Mouse (Mus musculus) myocyte (in vitro differentiated cells): Measurements from ENCODE around the gene Pan3. TPM values are rescaled to one million over a fixed set of nuclear protein-coding genes. Genes with fewer than 3 reads are reported as not detected.

Source experiments
- H3K27me3 ChIP-seq: one replicate; pipeline ENCODE4 v1.6.1; 2011; ENCODE audit not compliant: control insufficient read depth, insufficient read depth, insufficient read length
- H3K36me3 ChIP-seq: one replicate; pipeline ENCODE4 v1.6.1; 2011; ENCODE audit not compliant: control insufficient read depth, insufficient read depth
- H3K4me2 ChIP-seq: one replicate; pipeline ENCODE4 v1.6.1; 2011; ENCODE audit warnings: low read depth, control low read depth
- H3K4me3 ChIP-seq: one replicate; pipeline ENCODE4 v1.5.1; 2011; ENCODE audit warnings: mild to moderate bottlenecking, control low read depth, moderate library complexity
- H3K79me2 ChIP-seq: one replicate; pipeline ENCODE4 v1.6.1; 2011; ENCODE audit not compliant: control insufficient read depth, insufficient read depth
- H3ac ChIP-seq: one replicate; pipeline ENCODE4 v1.6.1; 2011; ENCODE audit not compliant: control insufficient read depth, insufficient read length
- CEBPB ChIP-seq: IDR thresholded peaks from 2 replicates; pipeline ENCODE4 v1.6.1; 2011; ENCODE audit warnings: mild to moderate bottlenecking, moderate library complexity; ENCODE audit not compliant: poor library complexity, insufficient read depth, severe bottlenecking
- E2F4 ChIP-seq: IDR thresholded peaks from one replicate; pipeline ENCODE4 v1.6.1; 2011; ENCODE audit warnings: mild to moderate bottlenecking, control low read depth, moderate library complexity; ENCODE audit not compliant: insufficient read depth
- MAX ChIP-seq: IDR thresholded peaks from one replicate; pipeline ENCODE4 v1.6.1; 2011; ENCODE audit warnings: low read depth, mild to moderate bottlenecking, control low read depth
- MYOD1 ChIP-seq, 3 experiments: IDR thresholded peaks; one replicate each; pipeline ENCODE4 v1.6.1; 2011; ENCODE audit warnings: control low read depth in 2 of 3, low read depth in 2 of 3, mild to moderate bottlenecking in 2 of 3, moderate library complexity in 1 of 3; ENCODE audit not compliant: insufficient read length in 2 of 3, control insufficient read depth in 1 of 3
- MYOG ChIP-seq, 3 experiments: IDR thresholded peaks; one replicate each; pipeline ENCODE4 v1.6.1; 2011; ENCODE audit warnings: control low read depth in 2 of 3, low read depth in 2 of 3, mild to moderate bottlenecking in 2 of 3; ENCODE audit not compliant: insufficient read length in 2 of 3, control insufficient read depth in 1 of 3, insufficient read depth in 1 of 3
- POLR2A ChIP-seq: IDR thresholded peaks from one replicate; pipeline ENCODE4 v1.6.1; 2011; ENCODE audit warnings: low read depth, mild to moderate bottlenecking, control low read depth, moderate library complexity; ENCODE audit not compliant: insufficient read length
- POLR2AphosphoS2 ChIP-seq: IDR thresholded peaks from one replicate; pipeline ENCODE4 v1.6.1; 2011; ENCODE audit warnings: low read depth, control low read depth; ENCODE audit not compliant: insufficient read length
- REST ChIP-seq: IDR thresholded peaks from one replicate; pipeline ENCODE4 v1.6.1; 2011; ENCODE audit warnings: mild to moderate bottlenecking, control low read depth, moderate library complexity; ENCODE audit not compliant: insufficient read depth, insufficient read length
- SRF ChIP-seq: IDR thresholded peaks from one replicate; pipeline ENCODE4 v1.6.1; 2011; ENCODE audit warnings: low read depth; ENCODE audit not compliant: control insufficient read depth, insufficient read length
- TCF12 ChIP-seq: IDR thresholded peaks from one replicate; pipeline ENCODE4 v1.6.1; 2011; ENCODE audit warnings: mild to moderate bottlenecking, control low read depth; ENCODE audit not compliant: poor library complexity, insufficient read depth, severe bottlenecking
- TCF3 ChIP-seq: IDR thresholded peaks from one replicate; pipeline ENCODE4 v1.6.1; 2011; ENCODE audit warnings: low read depth, control low read depth; ENCODE audit not compliant: insufficient read length
- USF1 ChIP-seq: IDR thresholded peaks from one replicate; pipeline ENCODE4 v1.6.1; 2011; ENCODE audit warnings: low read depth, mild to moderate bottlenecking, control low read depth, moderate library complexity
- polyA plus RNA-seq: library from polyadenylated mRNA; unstranded; fragments of >200 nt; fragmentation: generic; extraction: Trizol; gene quantifications from one replicate; pipeline ENCODE4 v1.2.1, GENCODE M21; 2012; ENCODE audit warnings: missing spikeins

The Pan3 gene
- polyA plus RNA-seq, 1 experiment: 10.9 TPM

DNA sequence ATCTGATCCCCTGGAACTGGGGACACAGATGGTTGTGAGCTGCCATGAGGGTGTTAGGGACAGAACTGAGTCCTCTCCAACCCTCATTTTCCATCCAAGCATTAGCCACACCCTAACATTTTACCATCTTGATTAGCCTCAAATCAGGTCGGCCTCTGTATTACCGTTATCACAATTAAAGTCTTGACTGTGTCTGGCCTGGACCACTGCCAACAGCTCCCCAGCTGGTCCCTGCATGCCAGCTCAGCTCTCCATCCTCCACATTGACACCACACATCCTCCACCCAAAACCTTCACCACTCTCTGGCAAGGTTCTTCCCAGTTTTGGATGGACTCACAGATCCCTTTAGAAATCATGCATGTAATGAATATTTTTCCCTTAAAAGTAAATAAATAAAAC is 39.2 kb upstream of the Pan3 start:
- H3K79me2 ChIP-seq: no peaks in the 10 kb centered on the region
- no peak overlapping the region for H3K4me2 ChIP-seq
- H3K36me3 ChIP-seq: no peaks in the 10 kb centered on the region
- H3K27me3 ChIP-seq: no peaks in the 10 kb centered on the region
- TF ChIP-seq MYOG (IDR thresholded peaks at IDR 0.05; ENCODE audit: control insufficient read depth in 1 of 3, insufficient read depth in 1 of 3, insufficient read length in 2 of 3, low read depth in 2 of 3): no peak
- no peak for TF ChIP-seq POLR2AphosphoS2
- no peak for TF ChIP-seq POLR2A
- TF ChIP-seq USF1: no peak
- no peak for TF ChIP-seq MYOD1 (IDR thresholded peaks at IDR 0.05; ENCODE audit: control insufficient read depth in 1 of 3, insufficient read length in 2 of 3, low read depth in 2 of 3)
- no peak for TF ChIP-seq CEBPB
- TF ChIP-seq SRF: no peak
- TF ChIP-seq MAX: no peak
- TF ChIP-seq E2F4: no peak
- TF ChIP-seq TCF3: no peak
- TF ChIP-seq TCF12: no peak
- no peak for TF ChIP-seq REST
- H3ac ChIP-seq: no peak overlapping the region
- H3K4me3 ChIP-seq: no peak overlapping the region

DNA sequence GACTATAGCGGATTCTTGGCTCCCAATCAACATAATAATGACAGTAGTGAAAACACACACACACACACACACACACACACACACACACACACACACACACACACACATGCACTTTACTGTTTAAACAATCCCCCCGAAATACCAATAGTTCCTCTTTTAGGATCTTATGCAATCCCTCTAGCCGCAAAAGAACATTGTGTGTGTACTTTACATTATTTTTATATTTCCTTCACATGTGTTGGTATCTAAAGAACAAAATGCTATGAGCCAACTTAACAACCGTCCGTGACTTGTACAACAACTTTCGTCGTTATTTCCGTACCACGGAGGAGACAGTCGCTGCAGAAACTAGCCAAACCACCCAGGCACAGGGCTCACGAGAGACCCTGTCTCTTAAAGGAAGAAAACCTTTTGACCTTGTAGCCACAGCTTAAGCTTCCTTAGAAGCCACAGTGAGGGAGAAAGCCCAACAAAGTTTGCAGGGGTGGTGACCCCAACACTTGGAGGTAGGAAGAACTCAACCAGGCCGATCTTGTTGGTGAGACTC is 37.2 kb upstream of the Pan3 start:
- no peak for TF ChIP-seq POLR2AphosphoS2
- no peak for TF ChIP-seq MYOD1 (IDR thresholded peaks at IDR 0.05; ENCODE audit: control insufficient read depth in 1 of 3, insufficient read length in 2 of 3, low read depth in 2 of 3)
- no peak for TF ChIP-seq SRF
- no peak for TF ChIP-seq E2F4
- no peak for TF ChIP-seq MAX
- TF ChIP-seq CEBPB: no peak
- no peak for TF ChIP-seq TCF3
- TF ChIP-seq USF1: no peak
- no peak for TF ChIP-seq TCF12
- TF ChIP-seq REST: no peak
- TF ChIP-seq MYOG (IDR thresholded peaks at IDR 0.05; ENCODE audit: control insufficient read depth in 1 of 3, insufficient read depth in 1 of 3, insufficient read length in 2 of 3, low read depth in 2 of 3): no peak
- no peak for TF ChIP-seq POLR2A
- no peak overlapping the region for H3ac ChIP-seq
- H3K4me2 ChIP-seq: no peak overlapping the region
- H3K79me2 ChIP-seq: no peaks in the 10 kb centered on the region
- H3K36me3 ChIP-seq: no peaks in the 10 kb centered on the region
- no peak overlapping the region for H3K4me3 ChIP-seq
- H3K27me3 ChIP-seq: no peaks in the 10 kb centered on the region

DNA sequence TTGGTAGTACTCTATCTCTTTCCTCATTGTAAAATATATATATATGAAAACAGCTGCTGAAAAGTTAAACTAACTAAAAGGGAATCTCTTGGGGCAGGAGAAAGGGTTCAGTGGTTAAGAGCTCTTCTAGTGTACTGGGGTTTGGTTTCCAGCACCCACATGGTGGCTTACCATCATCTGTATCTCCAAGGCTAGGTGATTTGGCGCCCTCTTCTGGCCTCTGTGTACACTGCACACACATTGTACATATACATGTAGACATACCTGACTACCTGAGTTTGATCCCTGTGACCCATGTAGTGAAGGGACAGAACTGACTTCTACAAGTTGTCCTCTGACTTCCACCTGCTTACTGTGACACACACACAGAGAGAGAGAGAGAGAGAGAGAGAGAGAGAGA is 34.9 kb upstream of the Pan3 start:
- TF ChIP-seq MYOG (IDR thresholded peaks at IDR 0.05; ENCODE audit: control insufficient read depth in 1 of 3, insufficient read depth in 1 of 3, insufficient read length in 2 of 3, low read depth in 2 of 3) (no peak), CEBPB (no peak), POLR2AphosphoS2 (no peak), MYOD1 (IDR thresholded peaks at IDR 0.05; ENCODE audit: control insufficient read depth in 1 of 3, insufficient read length in 2 of 3, low read depth in 2 of 3) (no peak), E2F4 (no peak), REST (no peak), TCF3 (no peak)
- no peaks in the 10 kb centered on the region for H3K36me3 ChIP-seq
- H3K79me2 ChIP-seq: no peaks in the 10 kb centered on the region
- no peak overlapping the region for H3ac ChIP-seq
- H3K27me3 ChIP-seq: peaks cover 4% of the 10 kb centered on the region
- no peak overlapping the region for H3K4me2 ChIP-seq
- H3K4me3 ChIP-seq: no peak overlapping the region

DNA sequence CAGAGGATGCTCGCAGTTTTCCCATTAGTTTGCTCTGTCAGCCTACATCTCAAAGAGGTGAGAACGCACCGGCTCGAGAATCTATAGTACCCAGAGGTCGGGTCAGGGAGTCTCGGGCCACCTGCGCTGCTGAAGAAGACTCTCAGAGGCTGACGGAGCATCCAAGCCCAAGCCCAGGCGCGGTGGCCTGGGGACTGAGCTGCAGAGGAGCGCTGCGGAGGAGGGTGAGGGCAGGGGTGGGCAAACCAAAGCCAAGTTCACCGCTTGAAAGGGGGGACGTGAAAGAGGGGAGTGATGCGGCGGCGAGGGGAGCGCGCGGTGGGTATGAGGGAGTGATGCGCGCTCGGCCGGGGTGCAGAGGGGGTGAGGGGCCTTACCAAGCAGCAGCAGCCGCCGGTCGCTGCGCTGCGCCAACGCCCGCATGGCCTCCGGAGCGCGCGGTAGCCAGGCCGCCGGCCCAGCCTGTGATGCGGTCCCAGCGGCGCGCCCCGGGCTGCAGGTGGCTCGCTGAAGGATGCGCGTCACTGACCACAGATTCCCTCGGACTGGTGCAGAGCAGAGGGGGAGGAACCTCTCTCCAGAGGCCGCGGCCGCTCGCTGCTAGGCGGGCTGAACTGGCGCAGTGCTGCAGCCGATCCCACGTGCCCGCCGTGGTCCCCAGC is 30.0 kb upstream of the Pan3 start, which contains the start of gene Flt3:
TSS of gene Flt3 (minus strand) at position 647 of the 662 bp plus-strand sequence.
- Histone ChIP-seq H3K36me3 (no peaks in the 10 kb centered on the region), H3K79me2 (no peaks in the 10 kb centered on the region), H3ac (no peak within 1 kb of the TSS), H3K4me2 (peak within 1 kb of the TSS; percentile 55), H3K4me3 (no peak within 1 kb of the TSS), H3K27me3 (peaks cover 15% of the 10 kb centered on the region)
- no peak for TF ChIP-seq MYOD1 (IDR thresholded peaks at IDR 0.05; ENCODE audit: control insufficient read depth in 1 of 3, insufficient read length in 2 of 3, low read depth in 2 of 3)
- TF ChIP-seq POLR2A: no peak
- TF ChIP-seq TCF3: no peak
- no peak for TF ChIP-seq REST
- no peak for TF ChIP-seq E2F4
- TF ChIP-seq CEBPB: no peak
- TF ChIP-seq POLR2AphosphoS2: no peak
- no peak for TF ChIP-seq USF1
- no peak for TF ChIP-seq SRF
- TF ChIP-seq MAX: no peak
- no peak for TF ChIP-seq MYOG (IDR thresholded peaks at IDR 0.05; ENCODE audit: control insufficient read depth in 1 of 3, insufficient read depth in 1 of 3, insufficient read length in 2 of 3, low read depth in 2 of 3)
- TF ChIP-seq TCF12: no peak
